Mouse (Mus musculus): ENCODE measurements around the gene Hspa12a. TPM values are rescaled to one million over a fixed set of nuclear protein-coding genes. Genes with fewer than 3 reads are reported as not detected.

Hspa12a gene
- polyA plus RNA-seq (2015; fragmentation: Nextera tagmentation; extraction: Ambion mirVana) = 4.9 and 5.6 TPM in 2 replicates

GRCm38 (mm10) chr19:58942841-58943828, at the start of gene Hspa12a, which contains the start of gene Eno4:
Gene Hspa12a, minus strand, starts transcription at chr19:58943654.
Gene Eno4, plus strand, starts transcription at chr19:58943425.
- H3K9ac ChIP-seq = peak within 1 kb of the TSS; percentile 65
- H3K27me3 ChIP-seq (replicated peaks) = no peaks in the 10 kb centered on the region
- H3K27ac ChIP-seq = peak within 1 kb of the TSS; percentile 65; the same call in 1 of the 2 replicates
- peaks cover 7% of the 10 kb centered on the region; the same call in 1 of the 2 replicates for H3K4me1 ChIP-seq (replicated peaks)
- peak; percentile 98 for ATAC-seq
- no peaks in the 10 kb centered on the region for H3K36me3 ChIP-seq
- peak within 1 kb of the TSS; percentile 89 for H3K4me2 ChIP-seq (replicated peaks)
- peak within 1 kb of the TSS; percentile 73 for H3K4me3 ChIP-seq (replicated peaks)
- H3K9me3 ChIP-seq = no peaks in the 10 kb centered on the region
- WGBS = under 1% methylated on average over 65 of the region's 65 CpGs

GRCm38 (mm10) chr19:58981571-58981970, 38.1 kb upstream of the Hspa12a start:
- no peak overlapping the region for H3K4me3 ChIP-seq (replicated peaks)
- 0 out of 2 replicates have a peak, but pooled peaks cover 8% of the 10 kb centered on the region for H3K4me1 ChIP-seq (replicated peaks)
- H3K9ac ChIP-seq = no peak overlapping the region
- peak overlapping the region; percentile 44 for H3K4me2 ChIP-seq (replicated peaks)
- no peak for ATAC-seq
- H3K27ac ChIP-seq = no peak overlapping the region
- no peaks in the 10 kb centered on the region for H3K36me3 ChIP-seq
- no peaks in the 10 kb centered on the region for H3K9me3 ChIP-seq
- H3K27me3 ChIP-seq (replicated peaks) = no peaks in the 10 kb centered on the region
- WGBS = 36% methylated on average over 9 of the region's 9 CpGs

DNA sequence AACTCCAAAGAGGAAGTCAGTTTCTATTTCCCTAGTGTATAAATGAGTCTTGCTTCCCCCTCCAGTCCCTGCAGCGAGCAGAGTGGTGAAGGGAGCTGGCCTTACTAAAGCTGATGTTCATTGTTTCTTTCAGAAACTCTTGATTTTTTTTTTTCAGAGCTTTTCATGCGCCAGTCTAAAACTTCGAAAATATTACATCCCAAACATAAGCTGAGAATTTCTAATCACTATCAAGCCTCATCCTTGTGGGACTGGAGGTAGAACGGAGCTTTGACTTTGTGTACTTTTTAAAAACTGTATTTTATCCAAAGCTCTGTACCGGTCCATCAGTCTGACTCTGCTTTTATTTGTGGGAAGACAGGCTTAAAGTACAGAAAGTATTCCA, 36.6 kb upstream of the Hspa12a start:
- no peaks in the 10 kb centered on the region for H3K27me3 ChIP-seq (replicated peaks)
- no peaks in the 10 kb centered on the region for H3K36me3 ChIP-seq
- 55% methylated on average over 5 of the region's 5 CpGs for WGBS
- H3K9ac ChIP-seq = no peak overlapping the region
- no peak overlapping the region for H3K4me3 ChIP-seq (replicated peaks)
- H3K4me1 ChIP-seq (replicated peaks) = 0 out of 2 replicates have a peak, but pooled peaks cover 8% of the 10 kb centered on the region
- peak overlapping the region; percentile 36; the same call in 1 of the 2 replicates for H3K4me2 ChIP-seq (replicated peaks)
- H3K9me3 ChIP-seq = no peaks in the 10 kb centered on the region
- no peak overlapping the region for H3K27ac ChIP-seq
- no peak for ATAC-seq

GRCm38 (mm10) chr19:58979436-58980055, 36.1 kb upstream of the Hspa12a start:
- Histone ChIP-seq H3K36me3 (no peaks in the 10 kb centered on the region), H3K27me3 (replicated peaks) (no peaks in the 10 kb centered on the region), H3K4me2 (replicated peaks) (peak overlapping the region; percentile 36; the same call in 1 of the 2 replicates), H3K4me1 (replicated peaks) (0 out of 2 replicates have a peak, but pooled peaks cover 8% of the 10 kb centered on the region), H3K9ac (no peak overlapping the region), H3K4me3 (replicated peaks) (no peak overlapping the region), H3K9me3 (no peaks in the 10 kb centered on the region), H3K27ac (no peak overlapping the region)
- 46% methylated on average over 13 of the region's 13 CpGs for WGBS
- no peak for ATAC-seq

DNA sequence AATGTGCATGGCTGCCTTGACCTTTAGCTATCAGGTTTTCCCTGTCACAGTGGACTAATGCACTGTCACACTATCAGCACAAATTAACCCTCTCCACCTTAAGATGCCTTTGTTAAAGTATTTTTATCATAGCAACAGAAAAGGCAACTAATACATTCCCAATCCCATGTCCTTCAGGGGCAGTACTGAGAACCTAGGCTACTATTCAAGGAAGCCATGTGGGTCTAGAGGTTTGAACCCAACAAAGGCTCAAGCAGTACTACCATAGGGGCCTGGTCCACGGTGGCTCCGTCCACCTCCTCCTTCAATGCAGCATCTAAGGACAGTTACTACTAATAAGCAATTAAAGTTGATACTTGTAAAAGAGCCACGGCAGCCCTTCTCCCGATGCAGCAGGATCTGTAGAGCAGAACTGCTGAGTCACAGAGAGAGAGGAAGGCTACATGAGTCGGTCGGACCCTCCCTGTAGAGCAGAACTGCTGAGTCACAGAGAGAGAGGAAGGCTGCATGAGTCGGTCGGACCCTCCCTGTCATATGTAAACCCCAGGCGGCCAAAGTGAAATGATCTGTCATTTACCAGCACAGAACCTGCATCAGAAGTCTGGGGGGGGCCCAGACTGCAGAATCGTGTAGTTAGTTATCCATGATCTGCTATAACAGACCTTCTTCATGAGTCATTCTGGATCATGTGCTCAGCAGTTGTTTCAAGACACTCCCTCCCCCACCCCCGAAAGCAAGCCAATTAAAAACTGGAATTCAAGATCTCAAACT, 35.1 kb upstream of the Hspa12a start:
- no peak overlapping the region for H3K27ac ChIP-seq
- ATAC-seq = no peak
- no peaks in the 10 kb centered on the region for H3K36me3 ChIP-seq
- H3K27me3 ChIP-seq (replicated peaks) = no peaks in the 10 kb centered on the region
- 0 out of 2 replicates have a peak, but pooled peaks cover 8% of the 10 kb centered on the region for H3K4me1 ChIP-seq (replicated peaks)
- no peak overlapping the region for H3K9ac ChIP-seq
- H3K4me3 ChIP-seq (replicated peaks) = no peak overlapping the region
- H3K4me2 ChIP-seq (replicated peaks) = no peak overlapping the region
- no peaks in the 10 kb centered on the region for H3K9me3 ChIP-seq
- 61% methylated on average over 11 of the region's 11 CpGs for WGBS

DNA sequence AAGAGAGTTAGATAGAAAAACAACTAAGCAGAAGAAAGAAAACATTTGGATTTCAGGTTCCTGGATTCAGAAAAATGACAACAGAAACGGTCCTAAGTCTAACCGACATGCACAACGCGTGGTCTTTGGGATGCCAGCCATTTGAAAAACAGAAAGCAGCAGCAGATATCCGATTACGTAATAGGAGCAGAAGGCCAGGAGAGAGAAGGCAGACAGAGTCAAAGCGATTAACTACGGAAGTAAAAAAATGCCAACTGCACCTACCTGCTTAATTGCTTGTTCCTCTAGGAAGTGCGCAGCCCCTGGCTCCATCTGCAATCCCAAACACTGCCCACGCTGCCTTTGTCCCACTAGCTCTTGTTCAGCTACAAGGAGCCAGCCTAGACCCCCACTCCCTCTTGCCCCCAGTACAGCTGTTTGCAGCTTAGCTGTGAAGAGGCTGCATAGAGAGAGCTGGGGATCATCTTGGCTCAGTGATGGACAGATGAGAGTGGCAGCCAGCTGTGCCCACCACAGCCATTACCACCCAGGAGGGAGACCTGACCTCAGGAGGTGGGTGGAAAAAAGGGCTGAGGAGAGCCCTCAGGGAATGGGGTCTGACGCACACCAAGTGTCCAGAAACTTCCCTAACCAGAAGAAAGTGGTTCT, 31.9 kb upstream of the Hspa12a start:
- 76% methylated on average over 11 of the region's 11 CpGs for WGBS
- Histone ChIP-seq H3K4me3 (replicated peaks) (no peak overlapping the region), H3K27me3 (replicated peaks) (no peaks in the 10 kb centered on the region), H3K4me2 (replicated peaks) (no peak overlapping the region), H3K27ac (no peak overlapping the region), H3K36me3 (no peaks in the 10 kb centered on the region), H3K9me3 (no peaks in the 10 kb centered on the region), H3K9ac (no peak overlapping the region), H3K4me1 (replicated peaks) (0 out of 2 replicates have a peak, but pooled peaks cover 5% of the 10 kb centered on the region)
- no peak for ATAC-seq

GRCm38 (mm10) chr19:58974126-58974525, 30.7 kb upstream of the Hspa12a start:
- no peak overlapping the region for H3K4me2 ChIP-seq (replicated peaks)
- H3K4me3 ChIP-seq (replicated peaks) = no peak overlapping the region
- no peak overlapping the region for H3K27ac ChIP-seq
- no peaks in the 10 kb centered on the region for H3K36me3 ChIP-seq
- WGBS = 94% methylated on average over 8 of the region's 8 CpGs
- H3K27me3 ChIP-seq (replicated peaks) = no peaks in the 10 kb centered on the region
- no peak for ATAC-seq
- H3K4me1 ChIP-seq (replicated peaks) = 0 out of 2 replicates have a peak, but pooled peaks cover 4% of the 10 kb centered on the region
- no peak overlapping the region for H3K9ac ChIP-seq
- H3K9me3 ChIP-seq = no peaks in the 10 kb centered on the region

DNA sequence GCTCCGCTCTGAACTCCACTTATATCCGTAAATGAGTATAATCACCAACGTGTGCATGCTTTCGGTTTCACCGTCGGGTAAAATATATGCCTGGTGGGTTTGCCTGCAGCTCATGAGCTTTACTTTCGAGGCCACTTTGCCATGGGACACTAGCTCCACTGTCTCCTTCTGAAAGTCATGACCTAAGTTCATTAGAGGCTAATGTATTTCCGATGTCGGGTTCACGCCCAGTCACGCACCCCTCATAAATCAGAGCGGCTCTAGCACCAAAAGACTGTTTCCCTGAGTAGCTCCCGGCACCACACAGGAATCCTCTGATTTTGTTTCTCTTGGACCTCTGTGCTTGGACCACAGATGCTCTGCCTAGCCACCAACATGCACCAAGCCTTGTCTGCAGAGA, 27.4 kb upstream of the Hspa12a start:
- H3K9me3 ChIP-seq = no peaks in the 10 kb centered on the region
- no peaks in the 10 kb centered on the region for H3K36me3 ChIP-seq
- no peak overlapping the region for H3K9ac ChIP-seq
- H3K27me3 ChIP-seq (replicated peaks) = no peaks in the 10 kb centered on the region
- 48% methylated on average over 13 of the region's 13 CpGs for WGBS
- no peak overlapping the region for H3K4me3 ChIP-seq (replicated peaks)
- no peak overlapping the region for H3K4me2 ChIP-seq (replicated peaks)
- ATAC-seq = no peak
- H3K4me1 ChIP-seq (replicated peaks) = no peaks in the 10 kb centered on the region
- no peak overlapping the region for H3K27ac ChIP-seq

DNA sequence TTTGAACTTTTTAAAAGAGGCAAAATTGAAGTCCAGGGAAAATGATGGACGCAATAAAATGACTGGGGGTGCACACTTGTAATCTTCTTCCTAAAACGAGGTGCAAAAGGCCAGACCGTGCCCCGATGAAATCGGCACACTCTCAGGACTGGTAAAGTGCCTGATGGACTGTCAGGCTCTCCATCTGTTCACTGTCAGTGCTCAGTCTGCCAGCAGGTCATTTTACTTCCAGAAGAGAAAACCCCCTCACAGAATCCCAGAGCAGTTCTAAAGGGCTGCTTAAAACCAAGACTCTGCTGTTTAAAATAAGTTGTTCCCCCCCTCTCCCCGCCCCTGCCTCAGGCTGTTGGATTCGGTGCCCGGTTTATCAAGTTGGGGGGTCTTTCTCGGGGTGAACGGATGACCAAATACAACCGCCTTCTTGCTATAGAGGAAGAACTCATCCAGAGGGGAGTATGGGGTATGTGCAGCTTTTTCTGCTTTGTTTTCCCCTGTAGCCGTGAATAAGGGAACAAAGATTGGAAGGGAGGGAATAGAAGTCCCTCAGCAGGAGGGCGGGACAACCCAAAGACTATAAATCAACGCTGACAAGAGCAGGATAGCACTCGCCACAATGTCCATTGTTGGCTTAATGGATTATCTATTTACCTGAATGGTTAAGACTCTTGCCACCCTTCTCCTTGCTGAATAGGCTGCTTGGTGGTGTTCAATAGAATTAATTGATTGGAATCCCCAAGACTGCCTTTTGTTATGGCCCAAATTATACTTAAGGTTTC, 25.5 kb upstream of the Hspa12a start:
- Histone ChIP-seq H3K4me1 (replicated peaks) (no peaks in the 10 kb centered on the region), H3K4me3 (replicated peaks) (no peak overlapping the region), H3K9ac (no peak overlapping the region), H3K4me2 (replicated peaks) (no peak overlapping the region), H3K27ac (no peak overlapping the region), H3K27me3 (replicated peaks) (no peaks in the 10 kb centered on the region), H3K36me3 (no peaks in the 10 kb centered on the region), H3K9me3 (no peaks in the 10 kb centered on the region)
- no peak for ATAC-seq
- WGBS = 17% methylated on average over 15 of the region's 15 CpGs

DNA sequence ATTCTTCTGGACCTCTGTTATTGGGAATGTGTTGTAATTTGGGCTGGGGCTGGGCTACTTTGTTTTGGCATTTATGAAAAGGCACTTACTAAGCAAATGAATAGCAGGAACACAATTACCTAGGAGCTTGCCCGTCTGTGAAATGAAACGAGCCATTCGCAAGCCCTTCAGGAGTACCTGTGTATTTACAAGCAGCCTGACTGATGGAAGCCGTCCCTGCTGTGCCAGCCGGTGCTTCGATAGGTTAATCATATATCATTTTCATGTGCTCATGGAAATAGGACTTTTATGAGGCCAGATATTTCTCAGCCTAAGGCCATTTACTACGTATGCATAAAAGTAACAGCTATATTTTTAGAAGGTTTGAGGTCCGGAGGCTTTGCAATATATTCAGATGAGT, 19.6 kb upstream of the Hspa12a start:
- H3K4me3 ChIP-seq (replicated peaks) = no peak overlapping the region
- H3K4me1 ChIP-seq (replicated peaks) = no peaks in the 10 kb centered on the region
- H3K36me3 ChIP-seq = no peaks in the 10 kb centered on the region
- no peaks in the 10 kb centered on the region for H3K9me3 ChIP-seq
- ATAC-seq = no peak
- H3K27ac ChIP-seq = no peak overlapping the region
- no peak overlapping the region for H3K9ac ChIP-seq
- H3K27me3 ChIP-seq (replicated peaks) = no peaks in the 10 kb centered on the region
- H3K4me2 ChIP-seq (replicated peaks) = no peak overlapping the region
- 65% methylated on average over 8 of the region's 8 CpGs for WGBS

- ATAC-seq = no peak
- H3K4me3 ChIP-seq (replicated peaks) = no peak overlapping the region
Measured at GRCm38 (mm10) chr19:58954779-58955178, 11.3 kb upstream of the Hspa12a start.

More at GRCm38 (mm10) chr19:58954779-58955178, 11.3 kb upstream of the Hspa12a start:
- Histone ChIP-seq H3K9ac (no peak overlapping the region), H3K27ac (no peak overlapping the region), H3K4me1 (replicated peaks) (no peaks in the 10 kb centered on the region), H3K27me3 (replicated peaks) (peaks cover 14% of the 10 kb centered on the region; the same call in 1 of the 2 replicates), H3K9me3 (no peaks in the 10 kb centered on the region), H3K4me2 (replicated peaks) (no peak overlapping the region), H3K36me3 (no peaks in the 10 kb centered on the region)
- 90% methylated on average over 8 of the region's 8 CpGs for WGBS

All from intestine, embryonic 15.5 days (tissue).